Mouse (Mus musculus) limb, embryonic 11.5 days (tissue): ENCODE data around the gene Atf7. TPM values are rescaled to one million over a fixed set of nuclear protein-coding genes. Genes with fewer than 3 reads are reported as not detected.
A peak's percentile ranks its signal among the peaks of the same experiment; 100 is the strongest.
"Not testable (repeated sequence)": the region's sequence is repeated elsewhere in the genome, so short reads cannot be mapped to it uniquely, and the experiment has no call there.

Experiments
- ATAC-seq: fragments of 200-750 bp; cut with Nextera tagmentation; 2 replicates; pipeline ENCODE4 v1.8.0; 2017; ENCODE audit warnings: low read depth; ENCODE audit not compliant: insufficient number of reproducible peaks, low FRiP score, low TSS enrichment
- DNase-seq: peaks from one replicate; pipeline ENCODE4 v3.0.0-alpha.2; 2015; ENCODE audit warnings: low spot score
- H3K27ac ChIP-seq: fragments of 300-500 bp; sonication (generic); replicated peaks from 2 replicates; pipeline ENCODE4 v1.5.1; 2014; ENCODE audit warnings: low read depth, mild to moderate bottlenecking, low read length
- H3K27me3 ChIP-seq: fragments of 300-500 bp; sonication (generic); 2 replicates; pipeline ENCODE4 v1.6.1; 2014; ENCODE audit warnings: mild to moderate bottlenecking, low read length, mixed read lengths; ENCODE audit not compliant: control insufficient read depth, insufficient read depth
- H3K36me3 ChIP-seq: fragments of 300-500 bp; sonication (generic); 2 replicates; pipeline ENCODE4 v1.6.1; 2014; ENCODE audit warnings: mild to moderate bottlenecking, low read length, moderate library complexity, mixed read lengths; ENCODE audit not compliant: control insufficient read depth, insufficient read depth
- H3K4me1 ChIP-seq: fragments of 300-500 bp; sonication (generic); 2 replicates; pipeline ENCODE4 v1.6.1; 2014; ENCODE audit warnings: low read length, mixed read lengths; ENCODE audit not compliant: control insufficient read depth, insufficient read depth
- H3K4me2 ChIP-seq: fragments of 300-500 bp; sonication (generic); 2 replicates; pipeline ENCODE4 v1.6.1; 2014; ENCODE audit warnings: low read depth, mild to moderate bottlenecking, moderate library complexity; ENCODE audit not compliant: severe bottlenecking
- H3K4me3 ChIP-seq: fragments of 300-500 bp; sonication (generic); 2 replicates; pipeline ENCODE4 v1.5.1; 2014; ENCODE audit warnings: low read depth, low read length
- H3K9ac ChIP-seq: fragments of 300-500 bp; sonication (generic); 2 replicates; pipeline ENCODE4 v1.6.1; 2014; ENCODE audit warnings: mild to moderate bottlenecking, low read length
- H3K9me3 ChIP-seq: fragments of 300-500 bp; sonication (generic); 2 replicates; pipeline ENCODE4 v1.6.1; 2016; ENCODE audit warnings: low read length; ENCODE audit not compliant: control insufficient read depth
- WGBS: fragments of 180-500 bp; shearing (Covaris S2); extraction: QIAGEN DNeasy Blood & Tissue Kit; methylation state at CpG from one replicate; pipeline ENCODE4 v1.1.7; 2014; 5-methylcytosine and 5-hydroxymethylcytosine counted together
- polyA plus RNA-seq: library from polyadenylated mRNA; unstranded; fragments of >200 nt; fragmentation: Nextera tagmentation; extraction: Ambion mirVana; gene quantifications from 2 replicates; pipeline ENCODE4 v1.2.1, GENCODE M21; 2014

Gene Atf7
- polyA plus RNA-seq, 1 experiment from 2014 or later = 19.7 TPM

GRCm38 (mm10) chr15:102665494-102665893 lies 40.2 kb upstream of the Atf7 start:
- Histone ChIP-seq H3K9me3 (no peaks in the 10 kb centered on the region), H3K27me3 (no peaks in the 10 kb centered on the region), H3K4me1 (no peaks in the 10 kb centered on the region), H3K4me2 (no peak overlapping the region), H3K9ac (no peak overlapping the region), H3K4me3 (no peak overlapping the region), H3K36me3 (peaks cover 24% of the 10 kb centered on the region), H3K27ac (no peak overlapping the region)
- WGBS = 54% methylated on average over 4 of the region's 4 CpGs
- DNase-seq (peak; percentile 75), ATAC-seq (no peak)

GRCm38 (mm10) chr15:102663825-102664224 lies 38.6 kb upstream of the Atf7 start:
- Histone ChIP-seq H3K9me3 (no peaks in the 10 kb centered on the region), H3K4me1 (no peaks in the 10 kb centered on the region), H3K27ac (no peak overlapping the region), H3K4me3 (no peak overlapping the region), H3K36me3 (peaks cover 24% of the 10 kb centered on the region), H3K4me2 (no peak overlapping the region), H3K27me3 (no peaks in the 10 kb centered on the region), H3K9ac (no peak overlapping the region)
- no peak for ATAC-seq
- DNase-seq = no peak
- WGBS = 89% methylated on average over 8 of the region's 8 CpGs

DNA sequence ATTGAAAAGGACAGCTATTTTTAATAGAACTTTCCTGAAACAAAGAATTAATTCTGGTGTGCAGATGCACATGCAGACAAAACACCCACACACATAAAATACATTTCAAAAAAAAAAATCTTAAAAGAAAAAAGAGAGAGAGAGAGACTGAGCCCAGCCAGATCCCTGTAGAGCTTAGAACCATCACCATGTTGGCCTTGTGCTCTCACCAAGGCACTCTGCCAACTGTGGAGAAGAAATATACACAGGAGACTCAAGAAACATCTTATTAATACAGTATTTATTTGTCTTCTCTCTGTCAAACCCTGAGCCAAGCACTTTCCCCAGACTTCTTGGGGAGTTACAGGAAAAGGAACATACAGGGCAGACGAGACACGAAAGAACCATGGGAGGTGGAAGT lies 37.3 kb upstream of the Atf7 start:
- not testable (repeated sequence) for ATAC-seq, H3K4me1 ChIP-seq, H3K27me3 ChIP-seq, H3K27ac ChIP-seq, H3K4me2 ChIP-seq, H3K4me3 ChIP-seq, H3K9ac ChIP-seq, DNase-seq, H3K9me3 ChIP-seq
- no CpG with 5 or more reads among the region's 2 CpGs for WGBS
- H3K36me3 ChIP-seq = peaks cover 24% of the 10 kb centered on the region

GRCm38 (mm10) chr15:102657926-102658381 lies 32.7 kb upstream of the Atf7 start:
- Histone ChIP-seq H3K36me3 (peaks cover 9% of the 10 kb centered on the region), H3K27ac (peak overlapping the region; percentile 16), H3K27me3 (no peaks in the 10 kb centered on the region), H3K4me1 (0 out of 2 replicates have a peak, but pooled peaks cover 4% of the 10 kb centered on the region), H3K9me3 (no peaks in the 10 kb centered on the region), H3K4me3 (no peak overlapping the region), H3K4me2 (no peak overlapping the region), H3K9ac (no peak overlapping the region)
- no peak for ATAC-seq
- WGBS = 66% methylated on average over 3 of the region's 3 CpGs
- DNase-seq = no peak

- 62% methylated on average over 4 of the region's 4 CpGs for WGBS
- Histone ChIP-seq H3K27me3 (no peaks in the 10 kb centered on the region), H3K9ac (no peak overlapping the region), H3K4me3 (no peak overlapping the region), H3K4me2 (no peak overlapping the region), H3K27ac (peak overlapping the region; percentile 66), H3K4me1 (0 out of 2 replicates have a peak, but pooled peaks cover 4% of the 10 kb centered on the region), H3K9me3 (no peaks in the 10 kb centered on the region), H3K36me3 (peaks cover 4% of the 10 kb centered on the region)
- no peak for DNase-seq
- no peak for ATAC-seq
Measured at GRCm38 (mm10) chr15:102656658-102657057, 31.4 kb upstream of the Atf7 start.

GRCm38 (mm10) chr15:102651928-102652660 lies 26.8 kb upstream of the Atf7 start:
- H3K9ac ChIP-seq, H3K36me3 ChIP-seq, DNase-seq, H3K27me3 ChIP-seq, H3K27ac ChIP-seq, H3K4me2 ChIP-seq, ATAC-seq, H3K9me3 ChIP-seq, H3K4me3 ChIP-seq, H3K4me1 ChIP-seq: not testable (repeated sequence)
- 84% methylated on average over 8 of the region's 9 CpGs for WGBS

DNA sequence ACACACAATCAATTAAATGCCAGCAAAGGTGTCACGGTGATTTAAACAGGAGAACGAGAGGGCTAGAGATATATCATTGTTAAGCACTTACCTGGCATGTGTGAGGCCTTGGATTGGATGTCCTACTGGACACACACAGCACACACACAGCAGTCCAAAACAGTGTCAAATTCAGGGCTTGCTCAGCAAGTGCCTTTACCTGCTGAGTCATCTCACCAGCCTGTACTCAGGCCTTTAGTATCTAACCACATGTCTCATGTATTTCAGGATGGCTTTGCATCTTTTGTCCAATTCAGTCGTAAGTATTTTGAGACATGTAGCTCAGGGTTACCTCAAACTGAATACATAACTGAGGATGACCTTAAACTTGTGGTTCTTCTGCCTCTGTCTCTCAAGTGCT lies 25.8 kb upstream of the Atf7 start:
- WGBS = 76% methylated on average over 3 of the region's 3 CpGs
- H3K9me3 ChIP-seq = no peaks in the 10 kb centered on the region
- no peaks in the 10 kb centered on the region for H3K36me3 ChIP-seq
- H3K4me3 ChIP-seq = no peak overlapping the region
- 0 out of 2 replicates have a peak, but pooled peaks cover 2% of the 10 kb centered on the region for H3K4me1 ChIP-seq
- no peak overlapping the region for H3K9ac ChIP-seq
- no peak for DNase-seq
- no peak overlapping the region for H3K27ac ChIP-seq
- no peak for ATAC-seq
- no peak overlapping the region for H3K4me2 ChIP-seq
- H3K27me3 ChIP-seq = no peaks in the 10 kb centered on the region

- H3K27ac ChIP-seq = no peak overlapping the region
- H3K9me3 ChIP-seq = no peaks in the 10 kb centered on the region
- H3K4me3 ChIP-seq = no peak overlapping the region
- ATAC-seq (no peak), DNase-seq (no peak)
- no peaks in the 10 kb centered on the region for H3K36me3 ChIP-seq
- H3K9ac ChIP-seq = no peak overlapping the region
- no peaks in the 10 kb centered on the region for H3K4me1 ChIP-seq
- H3K4me2 ChIP-seq = no peak overlapping the region
- 92% methylated on average over 3 of the region's 3 CpGs for WGBS
- no peaks in the 10 kb centered on the region for H3K27me3 ChIP-seq
Measured at GRCm38 (mm10) chr15:102635817-102636216, 10.6 kb upstream of the Atf7 start.

- H3K9ac ChIP-seq = no peak overlapping the region
- no peaks in the 10 kb centered on the region for H3K27me3 ChIP-seq
- DNase-seq = no peak
- H3K4me1 ChIP-seq = no peaks in the 10 kb centered on the region
- no peaks in the 10 kb centered on the region for H3K9me3 ChIP-seq
- H3K27ac ChIP-seq = no peak overlapping the region
- no peak for ATAC-seq
- no peaks in the 10 kb centered on the region for H3K36me3 ChIP-seq
- H3K4me2 ChIP-seq = no peak overlapping the region
- 95% methylated on average over 8 of the region's 8 CpGs for WGBS
- no peak overlapping the region for H3K4me3 ChIP-seq
Measured at GRCm38 (mm10) chr15:102634684-102635083, 9.4 kb upstream of the Atf7 start.
